Mouse (Mus musculus) olfactory bulb, adult 2 months (tissue): ENCODE measurements around the gene Phactr1. TPM values are rescaled to one million over a fixed set of nuclear protein-coding genes. Genes with fewer than 3 reads are reported as not detected.

Experiments
- H3K27ac ChIP-seq: fragments of 200-500 bp; 2 replicates; pipeline ENCODE4 v1.5.1; 2012; ENCODE audit warnings: low read depth, low read length; ENCODE audit not compliant: insufficient read depth
- H3K4me1 ChIP-seq: fragments of 200-500 bp; 2 replicates; pipeline ENCODE4 v1.6.1; 2012; ENCODE audit warnings: low read length; ENCODE audit not compliant: control insufficient read depth, insufficient read depth
- H3K4me3 ChIP-seq: fragments of 200-500 bp; 2 replicates; pipeline ENCODE4 v1.5.1; 2012; ENCODE audit warnings: mild to moderate bottlenecking, low read depth, low read length, moderate library complexity; ENCODE audit not compliant: insufficient read depth
- CTCF ChIP-seq: fragments of 200-500 bp; IDR thresholded peaks from 2 replicates; pipeline ENCODE4 v1.5.1; 2012; ENCODE audit warnings: low read depth, mild to moderate bottlenecking, low read length, moderate library complexity; ENCODE audit not compliant: insufficient read depth
- POLR2A ChIP-seq: fragments of 200-500 bp; IDR thresholded peaks from 2 replicates; pipeline ENCODE4 v1.6.1; 2012; ENCODE audit warnings: mild to moderate bottlenecking, low read depth, low read length, moderate library complexity; ENCODE audit not compliant: insufficient read depth
- WGBS: fragments of 180-500 bp; shearing (Covaris S2); methylation state at CpG from one replicate; pipeline ENCODE4 v1.1.7; 2018; 5-methylcytosine and 5-hydroxymethylcytosine counted together
- polyA plus RNA-seq: library from polyadenylated mRNA; stranded (reverse); fragments of >200 nt; gene quantifications from 2 replicates; pipeline ENCODE4 v1.2.4, GENCODE M21; 2012; ENCODE audit warnings: low replicate concordance; ENCODE audit not compliant: missing spikeins, insufficient read depth, insufficient read length

Gene Phactr1
- polyA plus RNA-seq, 1 experiment, result not detected

DNA sequence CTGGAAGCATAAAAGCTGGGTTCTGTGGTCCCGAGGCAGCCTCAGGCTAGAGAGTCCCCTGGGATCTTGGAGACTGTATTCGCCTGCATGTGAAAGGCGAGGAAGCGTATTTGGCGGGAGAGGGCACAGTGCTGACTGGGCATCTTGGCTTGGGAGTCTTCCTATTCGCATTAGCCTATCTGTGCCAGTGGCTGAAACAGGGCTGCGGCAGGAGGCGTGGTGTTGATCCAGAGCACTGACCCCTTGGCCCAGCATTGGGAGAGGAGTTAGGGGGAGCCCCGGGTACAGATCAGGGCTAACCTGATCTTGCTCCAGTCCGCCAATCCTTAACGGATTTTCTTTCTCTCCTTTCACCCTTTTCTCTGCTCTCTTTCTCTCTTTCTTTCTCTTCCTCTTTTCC is 28.7 kb downstream of the Phactr1 start:
- WGBS, result 9% methylated on average over 11 of the region's 11 CpGs
- Histone ChIP-seq H3K27ac (no peak overlapping the region), H3K4me1 (peaks cover 17% of the 10 kb centered on the region), H3K4me3 (peak overlapping the region; percentile 32)
- no peak for TF ChIP-seq CTCF
- TF ChIP-seq POLR2A, result no peak

DNA sequence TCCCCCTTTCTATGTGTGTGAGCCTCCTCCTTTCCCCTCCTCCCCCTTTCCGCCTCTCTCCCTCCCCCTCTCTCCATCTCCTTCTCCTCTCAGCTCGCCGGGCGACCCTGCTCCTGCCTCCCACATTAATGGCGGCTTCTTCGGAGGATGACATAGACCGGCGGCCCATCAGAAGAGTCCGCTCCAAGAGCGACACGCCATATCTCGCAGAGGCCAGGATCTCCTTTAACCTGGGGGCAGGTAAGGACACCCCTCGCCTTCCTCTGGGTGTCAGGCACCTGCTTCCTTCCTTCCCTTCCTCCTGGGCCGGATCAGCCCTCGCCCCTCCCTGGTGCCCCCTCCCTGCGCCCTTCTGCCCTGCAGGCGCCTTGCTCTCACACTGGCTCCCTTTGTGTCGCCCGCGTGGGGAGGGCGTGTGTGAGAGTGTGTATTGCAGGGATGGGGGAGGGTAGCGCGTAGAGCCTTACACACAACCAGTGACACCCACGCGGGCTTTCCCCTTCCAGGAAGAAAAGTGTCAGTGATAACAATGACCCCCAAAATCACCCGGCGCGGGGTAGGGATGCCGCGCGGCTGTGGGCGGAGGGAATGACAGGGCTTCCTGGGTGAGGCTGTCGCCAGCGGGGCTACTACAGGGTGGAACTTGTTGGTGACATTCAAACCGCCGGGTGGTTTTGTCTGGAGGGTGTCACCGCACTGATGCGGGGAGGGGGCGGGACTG is 29.3 kb downstream of the Phactr1 start:
- H3K27ac ChIP-seq, result no peak overlapping the region
- TF ChIP-seq CTCF, result no peak
- TF ChIP-seq POLR2A, result 0 out of 2 replicates have a peak, but pooled peaks have one; percentile 20
- peaks cover 17% of the 10 kb centered on the region for H3K4me1 ChIP-seq
- H3K4me3 ChIP-seq, result peak overlapping the region; percentile 45
- 1% methylated on average over 39 of the region's 39 CpGs for WGBS

DNA sequence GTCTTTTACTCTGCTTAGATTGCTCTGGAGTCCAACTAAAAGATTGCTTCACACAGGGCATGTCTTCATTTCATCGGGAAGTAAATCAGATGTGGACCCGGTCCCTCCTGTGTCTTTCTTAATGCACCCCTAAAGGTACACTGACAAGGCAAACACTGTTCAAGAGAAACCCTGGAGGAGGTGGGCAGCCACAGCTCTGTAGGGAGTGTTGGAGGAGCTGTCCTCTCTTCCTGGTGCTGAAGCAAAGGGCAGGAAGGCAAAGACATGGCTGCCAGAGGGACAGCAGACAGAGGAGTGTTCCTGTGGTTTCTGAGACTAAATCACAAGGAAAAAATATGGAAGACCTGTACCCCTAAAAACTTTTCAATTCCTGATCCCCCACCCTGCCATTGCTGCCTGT is 31.1 kb downstream of the Phactr1 start:
- 31% methylated on average over 2 of the region's 2 CpGs for WGBS
- Histone ChIP-seq H3K4me1 (peaks cover 17% of the 10 kb centered on the region), H3K4me3 (no peak overlapping the region), H3K27ac (no peak overlapping the region)
- no peak for TF ChIP-seq POLR2A
- no peak for TF ChIP-seq CTCF

- TF ChIP-seq POLR2A (no peak), CTCF (no peak)
- H3K4me3 ChIP-seq, result no peak overlapping the region
- H3K27ac ChIP-seq, result no peak overlapping the region
- peaks cover 2% of the 10 kb centered on the region; the same call in 1 of the 2 replicates for H3K4me1 ChIP-seq
- 13% methylated on average over 9 of the region's 9 CpGs for WGBS
These were observed 39.0 kb downstream of the Phactr1 start for GRCm38 (mm10) chr13:42719401-42719800.

DNA sequence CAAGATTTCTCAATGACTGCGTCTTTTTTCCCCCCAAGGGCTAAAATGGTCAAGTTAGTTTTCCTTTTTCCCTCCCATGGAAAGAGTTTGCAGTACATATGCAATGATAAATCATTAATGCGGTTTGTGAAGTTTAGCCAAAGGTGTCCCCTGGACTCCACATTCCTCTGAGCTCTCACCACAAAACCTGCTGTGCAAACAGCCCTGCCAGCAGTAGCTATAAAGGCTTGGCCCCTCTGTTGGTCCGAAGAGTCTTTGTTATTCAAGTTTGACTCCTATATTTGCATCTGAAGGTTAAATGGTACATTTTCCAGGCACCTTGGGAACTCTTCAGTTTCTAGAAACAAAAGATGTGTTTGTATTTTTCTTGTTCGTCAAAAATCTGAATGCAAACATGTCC is 39.7 kb downstream of the Phactr1 start:
- WGBS, result 66% methylated on average over 4 of the region's 4 CpGs
- TF ChIP-seq CTCF (no peak), POLR2A (no peak)
- H3K27ac ChIP-seq, result no peak overlapping the region
- peaks cover 2% of the 10 kb centered on the region; the same call in 1 of the 2 replicates for H3K4me1 ChIP-seq
- H3K4me3 ChIP-seq, result no peak overlapping the region

GRCm38 (mm10) chr13:42720648-42721047 is 40.2 kb downstream of the Phactr1 start:
- no peak overlapping the region for H3K4me3 ChIP-seq
- WGBS, result 85% methylated on average over 1 of the region's 1 CpGs
- no peak for TF ChIP-seq POLR2A
- no peak for TF ChIP-seq CTCF
- H3K27ac ChIP-seq, result no peak overlapping the region
- H3K4me1 ChIP-seq, result peaks cover 2% of the 10 kb centered on the region; the same call in 1 of the 2 replicates

GRCm38 (mm10) chr13:42724011-42724410 is 43.6 kb downstream of the Phactr1 start:
- no peak overlapping the region for H3K4me3 ChIP-seq
- peaks cover 2% of the 10 kb centered on the region; the same call in 1 of the 2 replicates for H3K4me1 ChIP-seq
- H3K27ac ChIP-seq, result no peak overlapping the region
- WGBS, result 93% methylated on average over 3 of the region's 3 CpGs
- TF ChIP-seq CTCF, result no peak
- no peak for TF ChIP-seq POLR2A

DNA sequence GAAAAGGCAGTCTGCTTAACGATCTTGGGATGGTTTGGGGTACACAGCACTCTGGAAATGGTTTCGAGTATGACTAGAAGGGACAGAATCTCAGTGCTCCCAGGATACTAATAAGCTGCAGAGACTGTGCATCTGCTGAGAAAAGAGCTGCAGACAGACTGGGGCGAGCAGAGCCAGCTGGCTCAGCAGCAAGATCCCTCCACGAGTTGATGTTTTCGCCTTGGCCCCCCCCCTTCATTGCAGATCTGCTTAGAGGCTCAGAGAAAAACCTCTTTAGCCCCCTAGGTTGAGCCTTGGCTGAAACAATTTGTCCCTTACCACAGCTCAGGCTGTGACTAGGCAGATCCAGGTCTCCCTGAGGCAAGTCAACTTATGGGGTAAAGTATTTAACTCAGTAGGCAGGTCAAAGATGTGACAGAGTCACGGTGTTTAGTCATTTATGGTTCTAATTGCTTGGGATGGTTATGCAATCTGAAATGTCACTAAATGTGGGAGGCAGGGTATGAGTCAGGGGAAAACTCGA is 45.3 kb downstream of the Phactr1 start:
- no peaks in the 10 kb centered on the region for H3K4me1 ChIP-seq
- no peak overlapping the region for H3K27ac ChIP-seq
- WGBS, result 30% methylated on average over 7 of the region's 7 CpGs
- H3K4me3 ChIP-seq, result no peak overlapping the region
- no peak for TF ChIP-seq POLR2A
- TF ChIP-seq CTCF, result no peak

GRCm38 (mm10) chr13:42737486-42737885 is 57.1 kb downstream of the Phactr1 start:
- WGBS, result 92% methylated on average over 5 of the region's 5 CpGs
- H3K27ac ChIP-seq, result no peak overlapping the region
- H3K4me1 ChIP-seq, result no peaks in the 10 kb centered on the region
- TF ChIP-seq POLR2A (no peak), CTCF (no peak)
- no peak overlapping the region for H3K4me3 ChIP-seq
